ENCODE assay signal across 1 mouse cellular context in genomic region chr7:73972157-73972556, GRCm38 (mm10). TPM values are rescaled to one million over a fixed set of nuclear protein-coding genes. Genes with fewer than 3 reads are reported as not detected.
"Had no signal": no experiment of that assay in that cellular context is flagged by ENCODE, and none has a peak within 500 bp of the region (broad histone marks: within the 10 kb centered on the region; RNA-seq: fewer than 3 reads in every experiment).

No protein-coding gene starts in this region.

RNA-seq across cellular contexts. Expression of gene St8sia2, which starts 41.3 kb away (rescaled TPM):
- total RNA-seq: neutrophil, adult 5-6 weeks had no signal
